Mouse (Mus musculus) forebrain, embryonic 16.5 days (tissue): ENCODE measurements around the gene Mrps14. TPM values are rescaled to one million over a fixed set of nuclear protein-coding genes. Genes with fewer than 3 reads are reported as not detected.

ENCODE experiments used
- ATAC-seq: fragments of 200-750 bp; cut with Nextera tagmentation; 2 replicates; pipeline ENCODE4 v1.8.0; 2017; ENCODE audit warnings: mild to moderate bottlenecking, moderate library complexity
- H3K27ac ChIP-seq: fragments of 300-500 bp; sonication (generic); 2 replicates; pipeline ENCODE4 v1.5.1; 2014; ENCODE audit warnings: low read length, control low read depth
- H3K27me3 ChIP-seq: fragments of 300-500 bp; sonication (generic); replicated peaks from 2 replicates; pipeline ENCODE4 v1.6.1; 2014; ENCODE audit warnings: low read length; ENCODE audit not compliant: control insufficient read depth, insufficient read depth
- H3K36me3 ChIP-seq: fragments of 300-500 bp; sonication (generic); 2 replicates; pipeline ENCODE4 v1.6.1; 2014; ENCODE audit not compliant: control insufficient read depth, insufficient read depth
- H3K4me1 ChIP-seq: fragments of 300-500 bp; sonication (generic); replicated peaks from 2 replicates; pipeline ENCODE4 v1.6.1; 2014; ENCODE audit warnings: low read length; ENCODE audit not compliant: control insufficient read depth, insufficient read depth
- H3K4me2 ChIP-seq: fragments of 300-500 bp; sonication (generic); 2 replicates; pipeline ENCODE4 v1.6.1; 2014; ENCODE audit warnings: mild to moderate bottlenecking, low read length, control low read depth
- H3K4me3 ChIP-seq: fragments of 300-500 bp; sonication (generic); replicated peaks from 2 replicates; pipeline ENCODE4 v1.5.1; 2014; ENCODE audit warnings: mild to moderate bottlenecking, low read length, control low read depth
- H3K9ac ChIP-seq: fragments of 300-500 bp; sonication (generic); replicated peaks from 2 replicates; pipeline ENCODE4 v1.6.1; 2014; ENCODE audit warnings: low read depth, low read length, control low read depth
- H3K9me3 ChIP-seq: fragments of 300-500 bp; sonication (generic); 2 replicates; pipeline ENCODE4 v1.6.1; 2016; ENCODE audit warnings: low read length; ENCODE audit not compliant: control insufficient read depth
- WGBS: fragments of 180-500 bp; shearing (Covaris S2); extraction: QIAGEN DNeasy Blood & Tissue Kit; methylation state at CpG from one replicate; pipeline ENCODE4 v1.1.7; 2014; 5-methylcytosine and 5-hydroxymethylcytosine counted together
- polyA plus RNA-seq: library from polyadenylated mRNA; unstranded; fragments of >200 nt; fragmentation: Nextera tagmentation; extraction: Ambion mirVana; gene quantifications from 2 replicates; pipeline ENCODE4 v1.2.1, GENCODE M21; 2015

Gene Mrps14
- polyA plus RNA-seq, 1 experiment from 2014 or later, result 162 TPM

DNA sequence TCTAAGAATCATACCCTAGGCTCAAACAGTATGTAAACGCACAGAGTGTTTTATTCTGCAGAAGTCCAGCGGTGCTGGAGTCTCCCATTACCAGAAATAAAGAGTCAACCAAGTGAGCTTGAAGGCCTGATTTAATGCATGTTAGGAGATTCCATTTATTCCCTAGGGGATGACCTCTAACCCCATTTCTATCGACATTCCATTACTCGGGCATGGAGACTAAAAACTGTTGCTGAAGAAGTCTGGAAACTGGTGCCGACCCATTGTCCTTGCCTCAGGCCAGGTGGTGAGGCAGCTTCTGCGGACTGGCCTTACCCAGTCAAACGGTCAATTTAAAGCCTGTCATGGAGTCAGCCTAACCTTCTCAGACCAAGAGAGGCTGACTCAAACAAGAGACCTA is 19.2 kb downstream of the Mrps14 start:
- H3K27ac ChIP-seq, result peak overlapping the region; percentile 10

DNA sequence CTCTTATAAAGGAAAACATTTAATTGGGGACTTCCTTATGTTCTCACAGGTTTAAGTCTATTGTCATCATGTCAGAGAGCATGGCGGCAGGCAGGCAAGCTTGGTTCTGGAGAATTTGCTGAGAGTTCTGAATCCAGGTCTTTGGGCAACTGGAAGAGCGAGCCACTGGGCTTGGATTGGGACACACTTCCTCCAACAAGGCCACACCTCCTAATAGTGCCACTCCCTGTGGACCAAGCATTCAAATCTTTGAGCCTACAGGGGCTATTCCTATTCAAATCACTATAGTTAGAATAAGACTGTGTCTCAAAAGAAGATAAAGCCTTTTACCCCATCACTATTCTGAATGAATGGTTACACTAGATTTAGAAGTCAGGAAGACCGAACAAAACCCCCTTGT is 22.9 kb downstream of the Mrps14 start:
- ATAC-seq, result no peak
- no peaks in the 10 kb centered on the region for H3K27me3 ChIP-seq
- H3K4me3 ChIP-seq, result no peak overlapping the region
- no peaks in the 10 kb centered on the region for H3K9me3 ChIP-seq
- H3K9ac ChIP-seq, result no peak overlapping the region
- H3K27ac ChIP-seq, result no peak overlapping the region
- WGBS, result 86% methylated on average over 3 of the region's 3 CpGs
- H3K4me1 ChIP-seq, result peaks cover 8% of the 10 kb centered on the region; the same call in 1 of the 2 replicates
- no peak overlapping the region for H3K4me2 ChIP-seq
- no peaks in the 10 kb centered on the region for H3K36me3 ChIP-seq

More for the DNA sequence above, 19.2 kb downstream of the Mrps14 start:
- Histone ChIP-seq H3K4me3 (no peak overlapping the region), H3K27me3 (no peaks in the 10 kb centered on the region), H3K4me1 (peaks cover 23% of the 10 kb centered on the region), H3K9me3 (no peaks in the 10 kb centered on the region), H3K9ac (no peak overlapping the region), H3K4me2 (no peak overlapping the region), H3K36me3 (no peaks in the 10 kb centered on the region)
- ATAC-seq, result no peak
- WGBS, result 92% methylated on average over 7 of the region's 7 CpGs

DNA sequence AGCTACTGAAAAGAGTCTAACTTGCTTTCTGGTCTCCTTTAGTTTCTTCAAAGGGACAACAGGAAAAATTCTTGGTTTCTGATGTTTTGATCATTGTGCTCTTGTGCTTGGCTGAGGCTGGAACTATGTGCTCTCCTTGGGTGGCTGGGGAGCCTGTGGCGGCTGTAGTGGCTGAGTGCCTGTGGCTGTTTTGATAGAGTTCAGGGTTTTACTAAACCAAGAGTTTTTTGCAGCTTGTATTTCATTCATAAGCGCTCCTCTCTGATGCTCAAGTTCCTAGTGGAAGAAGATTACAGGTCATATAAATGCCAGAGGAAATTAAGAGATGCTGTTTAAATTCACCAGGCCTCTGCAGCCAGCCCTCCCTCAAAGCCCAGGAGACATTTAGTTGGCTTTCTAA is 29.1 kb downstream of the Mrps14 start:
- no peaks in the 10 kb centered on the region for H3K4me1 ChIP-seq
- peaks cover 3% of the 10 kb centered on the region for H3K36me3 ChIP-seq
- no peak for ATAC-seq
- H3K27me3 ChIP-seq, result no peaks in the 10 kb centered on the region
- no peak overlapping the region for H3K27ac ChIP-seq
- no peak overlapping the region for H3K4me3 ChIP-seq
- no peak overlapping the region for H3K9ac ChIP-seq
- no peaks in the 10 kb centered on the region for H3K9me3 ChIP-seq
- H3K4me2 ChIP-seq, result no peak overlapping the region
- WGBS, result 88% methylated on average over 2 of the region's 2 CpGs

DNA sequence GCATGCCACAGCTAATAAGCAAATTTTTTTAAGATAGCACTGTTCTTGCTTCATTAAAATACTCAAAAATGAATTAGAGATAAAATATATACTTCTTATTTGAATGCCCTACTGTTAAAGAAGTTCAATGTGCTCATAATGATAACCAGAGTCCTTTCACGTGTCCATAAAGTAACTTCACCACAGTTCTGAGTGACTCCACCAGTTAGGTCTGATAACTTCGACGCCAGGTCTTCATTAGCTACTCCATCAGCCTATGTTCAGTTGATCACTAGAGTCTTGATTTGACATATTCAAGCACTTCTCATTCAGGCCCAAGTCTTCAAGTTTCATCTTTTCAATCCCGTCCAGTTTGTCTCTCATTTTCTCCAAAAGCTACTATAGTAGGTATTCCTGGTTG is 32.2 kb downstream of the Mrps14 start:
- Histone ChIP-seq H3K36me3 (peaks cover 3% of the 10 kb centered on the region), H3K9me3 (no peaks in the 10 kb centered on the region), H3K27me3 (no peaks in the 10 kb centered on the region), H3K4me2 (no peak overlapping the region), H3K4me1 (peaks cover 4% of the 10 kb centered on the region), H3K9ac (no peak overlapping the region), H3K27ac (no peak overlapping the region), H3K4me3 (no peak overlapping the region)
- no peak for ATAC-seq
- WGBS, result 91% methylated on average over 4 of the region's 4 CpGs

DNA sequence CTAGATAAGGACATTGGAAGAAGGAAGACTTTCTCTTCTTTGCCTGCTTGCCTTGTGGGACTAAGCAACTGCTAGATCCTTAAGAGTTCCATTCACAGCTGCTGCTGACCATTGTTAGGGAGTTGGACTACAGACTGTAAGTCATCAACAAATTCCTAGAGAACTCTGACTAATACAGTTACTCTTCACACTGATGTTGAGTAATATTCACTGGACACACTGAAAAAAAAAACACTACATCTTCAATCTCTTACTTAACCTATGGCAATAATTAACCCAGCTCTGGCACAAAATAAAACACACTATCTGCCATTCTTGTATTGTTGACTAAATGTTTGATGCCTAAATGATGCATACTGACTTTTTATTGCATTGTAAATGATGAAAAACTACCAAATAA is 32.8 kb downstream of the Mrps14 start:
- no peak overlapping the region for H3K27ac ChIP-seq
- ATAC-seq, result no peak
- no peak overlapping the region for H3K4me3 ChIP-seq
- no peaks in the 10 kb centered on the region for H3K9me3 ChIP-seq
- H3K4me1 ChIP-seq, result peaks cover 4% of the 10 kb centered on the region
- H3K9ac ChIP-seq, result no peak overlapping the region
- H3K4me2 ChIP-seq, result no peak overlapping the region
- peaks cover 3% of the 10 kb centered on the region for H3K36me3 ChIP-seq
- H3K27me3 ChIP-seq, result no peaks in the 10 kb centered on the region

DNA sequence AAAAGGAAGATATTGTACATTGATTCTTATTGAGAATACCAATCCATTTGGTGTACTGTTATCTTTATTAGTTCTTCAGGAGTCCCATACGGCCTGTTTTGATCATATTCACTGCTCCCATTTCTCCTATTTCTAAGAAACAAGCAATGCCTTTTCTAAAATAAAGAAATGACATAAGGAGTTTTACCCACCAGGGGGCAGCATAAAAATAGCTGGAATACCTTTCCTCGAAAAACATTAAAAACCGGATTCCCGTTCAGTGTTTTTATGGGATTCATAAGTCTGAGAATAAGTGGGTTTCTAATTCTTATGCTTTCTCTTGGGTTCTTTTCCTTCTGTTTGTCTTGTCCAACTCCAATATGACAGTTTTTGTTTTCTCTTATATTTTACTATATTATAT is 36.0 kb downstream of the Mrps14 start:
- H3K27me3 ChIP-seq, result no peaks in the 10 kb centered on the region
- no peak for ATAC-seq
- no peak overlapping the region for H3K4me3 ChIP-seq
- peaks cover 6% of the 10 kb centered on the region for H3K4me1 ChIP-seq
- WGBS, result 49% methylated on average over 4 of the region's 4 CpGs
- H3K27ac ChIP-seq, result no peak overlapping the region
- no peaks in the 10 kb centered on the region for H3K36me3 ChIP-seq
- H3K4me2 ChIP-seq, result no peak overlapping the region
- H3K9ac ChIP-seq, result no peak overlapping the region
- no peaks in the 10 kb centered on the region for H3K9me3 ChIP-seq

DNA sequence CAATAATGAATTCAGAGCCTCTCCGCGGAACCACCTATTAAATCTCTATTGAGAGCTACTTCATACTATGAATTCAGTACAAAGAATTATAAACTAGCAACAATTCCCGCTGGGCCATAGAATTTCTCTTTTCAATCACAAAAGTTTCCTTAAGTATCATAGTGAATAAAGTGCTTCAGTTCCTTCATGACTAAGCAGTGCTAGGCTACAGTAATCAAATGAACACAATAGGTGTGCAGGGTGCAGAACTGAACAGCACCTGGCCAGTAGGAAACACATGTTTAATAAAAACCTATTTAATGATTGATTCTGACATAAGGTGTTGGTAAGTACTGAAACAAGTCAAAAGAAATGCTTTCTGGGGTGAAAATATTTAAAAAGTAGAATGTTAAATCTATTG is 37.1 kb downstream of the Mrps14 start:
- no peak overlapping the region for H3K4me3 ChIP-seq
- no peak overlapping the region for H3K27ac ChIP-seq
- no peaks in the 10 kb centered on the region for H3K27me3 ChIP-seq
- 48% methylated on average over 3 of the region's 3 CpGs for WGBS
- H3K9ac ChIP-seq, result no peak overlapping the region
- H3K4me2 ChIP-seq, result no peak overlapping the region
- peaks cover 6% of the 10 kb centered on the region for H3K4me1 ChIP-seq
- no peaks in the 10 kb centered on the region for H3K9me3 ChIP-seq
- peak; percentile 40 for ATAC-seq
- no peaks in the 10 kb centered on the region for H3K36me3 ChIP-seq

DNA sequence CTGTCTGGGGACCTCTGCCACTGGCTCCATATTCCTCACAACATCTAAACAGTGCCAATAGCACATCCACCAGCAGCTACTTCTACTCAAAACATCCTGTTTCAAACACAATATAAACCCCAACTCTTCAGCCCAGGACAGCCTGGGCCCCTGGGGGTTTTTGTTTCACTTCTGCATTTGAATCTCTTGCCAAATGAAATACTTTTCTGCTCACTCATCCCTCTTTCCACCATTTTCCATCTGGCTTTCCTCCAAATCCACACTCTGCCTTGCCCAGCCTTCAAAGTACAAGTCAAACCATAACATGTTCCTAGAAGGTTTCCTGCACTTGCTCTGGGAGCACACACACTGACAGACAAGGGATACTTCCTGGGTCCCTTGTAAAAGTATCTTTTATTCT is 38.9 kb downstream of the Mrps14 start:
- Histone ChIP-seq H3K4me3 (no peak overlapping the region), H3K9ac (no peak overlapping the region), H3K4me1 (peaks cover 6% of the 10 kb centered on the region), H3K4me2 (no peak overlapping the region), H3K27me3 (no peaks in the 10 kb centered on the region), H3K27ac (no peak overlapping the region), H3K36me3 (no peaks in the 10 kb centered on the region), H3K9me3 (no peaks in the 10 kb centered on the region)
- no peak for ATAC-seq

DNA sequence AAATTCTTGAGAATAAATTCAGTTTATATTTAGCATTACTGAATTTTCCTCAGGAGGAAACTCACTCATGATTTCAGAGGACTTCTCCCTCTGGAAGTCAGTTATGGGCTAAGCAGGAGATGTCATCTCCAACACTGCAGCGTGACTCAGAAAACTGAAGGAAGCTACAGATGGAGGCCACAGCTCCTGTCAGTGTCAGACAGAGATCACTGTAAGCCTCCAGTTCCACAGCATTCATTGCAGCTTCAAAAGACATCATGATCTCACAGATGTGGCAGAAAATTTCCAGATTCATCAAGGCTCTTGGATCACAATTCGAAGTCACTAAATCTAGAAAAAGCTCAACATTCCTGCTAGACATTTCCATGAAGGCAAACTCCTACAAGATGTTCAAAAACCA is 43.0 kb downstream of the Mrps14 start:
- H3K4me2 ChIP-seq, result no peak overlapping the region
- H3K27me3 ChIP-seq, result no peaks in the 10 kb centered on the region
- ATAC-seq, result no peak
- no peak overlapping the region for H3K4me3 ChIP-seq
- H3K9ac ChIP-seq, result no peak overlapping the region
- WGBS, result 100% methylated on average over 2 of the region's 2 CpGs
- no peaks in the 10 kb centered on the region for H3K9me3 ChIP-seq
- H3K4me1 ChIP-seq, result 0 out of 2 replicates have a peak, but pooled peaks cover 2% of the 10 kb centered on the region
- no peaks in the 10 kb centered on the region for H3K36me3 ChIP-seq
- no peak overlapping the region for H3K27ac ChIP-seq

DNA sequence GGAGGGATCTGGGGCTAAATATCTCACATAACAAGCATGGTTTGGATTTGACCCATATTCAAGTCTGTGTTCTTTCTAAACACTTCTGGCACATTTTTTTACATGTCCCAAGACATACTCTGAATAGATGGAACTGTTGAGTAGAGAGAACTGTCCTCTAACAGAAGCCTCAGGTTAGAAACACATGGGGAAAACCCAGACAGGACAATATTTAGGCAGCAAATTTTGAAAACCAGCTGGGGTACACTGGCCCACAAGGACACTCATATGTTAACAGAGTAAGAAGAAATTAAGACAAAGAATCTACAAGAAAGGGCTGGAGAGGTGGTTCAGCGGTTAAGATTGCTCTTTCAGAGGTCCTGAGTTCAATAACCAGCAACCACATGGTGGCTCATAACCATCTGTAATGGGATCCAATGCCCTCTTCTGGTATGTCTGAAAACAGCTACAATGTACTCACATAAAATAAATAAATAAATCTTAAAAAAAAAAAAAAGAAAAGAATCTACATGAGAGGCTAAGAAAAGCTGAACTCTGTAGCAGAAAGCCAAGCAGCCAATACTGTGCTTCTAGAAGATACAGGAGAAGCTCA is 43.9 kb downstream of the Mrps14 start:
- Histone ChIP-seq H3K4me2 (no peak overlapping the region), H3K27ac (no peak overlapping the region), H3K4me3 (no peak overlapping the region), H3K9me3 (no peaks in the 10 kb centered on the region), H3K4me1 (0 out of 2 replicates have a peak, but pooled peaks cover 1% of the 10 kb centered on the region), H3K27me3 (no peaks in the 10 kb centered on the region), H3K36me3 (no peaks in the 10 kb centered on the region), H3K9ac (no peak overlapping the region)
- ATAC-seq, result no peak
- 96% methylated on average over 1 of the region's 1 CpGs for WGBS
